Mouse (Mus musculus) hindbrain, embryonic 13.5 days (tissue): ENCODE data around the gene Bsn. TPM values are rescaled to one million over a fixed set of nuclear protein-coding genes. Genes with fewer than 3 reads are reported as not detected.
"Not testable (repeated sequence)": the region's sequence is repeated elsewhere in the genome, so short reads cannot be mapped to it uniquely, and the experiment has no call there.

Experiments used
- ATAC-seq: fragments of 200-750 bp; cut with Nextera tagmentation; 2 replicates; pipeline ENCODE4 v1.8.0; 2017; ENCODE audit warnings: moderate TSS enrichment; ENCODE audit not compliant: low FRiP score
- H3K27ac ChIP-seq: fragments of 300-500 bp; sonication (generic); 2 replicates; pipeline ENCODE4 v1.5.1; 2015; ENCODE audit warnings: inconsistent platforms, mild to moderate bottlenecking, moderate library complexity
- H3K27me3 ChIP-seq: fragments of 300-500 bp; sonication (generic); 2 replicates; pipeline ENCODE4 v1.6.1; 2015; ENCODE audit warnings: mild to moderate bottlenecking, inconsistent platforms
- H3K36me3 ChIP-seq: fragments of 300-500 bp; sonication (generic); 2 replicates; pipeline ENCODE4 v1.6.1; 2015; ENCODE audit warnings: mild to moderate bottlenecking, inconsistent platforms
- H3K4me1 ChIP-seq: fragments of 300-500 bp; sonication (generic); replicated peaks from 2 replicates; pipeline ENCODE4 v1.6.1; 2015; ENCODE audit warnings: inconsistent platforms
- H3K4me2 ChIP-seq: fragments of 300-500 bp; sonication (generic); 2 replicates; pipeline ENCODE4 v1.6.1; 2015; ENCODE audit warnings: inconsistent platforms, mild to moderate bottlenecking, moderate library complexity
- H3K4me3 ChIP-seq: fragments of 300-500 bp; sonication (generic); 2 replicates; pipeline ENCODE4 v1.5.1; 2015; ENCODE audit warnings: mild to moderate bottlenecking, inconsistent platforms
- H3K9ac ChIP-seq: fragments of 300-500 bp; sonication (generic); 2 replicates; pipeline ENCODE4 v1.6.1; 2015; ENCODE audit warnings: mild to moderate bottlenecking, inconsistent platforms
- H3K9me3 ChIP-seq: fragments of 300-500 bp; sonication (generic); 2 replicates; pipeline ENCODE4 v1.6.1; 2016; ENCODE audit warnings: inconsistent platforms
- WGBS: fragments of 180-500 bp; shearing (Covaris S2); methylation state at CpG from one replicate; pipeline ENCODE4 v1.1.7; 2015; 5-methylcytosine and 5-hydroxymethylcytosine counted together
- polyA plus RNA-seq: library from polyadenylated mRNA; unstranded; fragments of >200 nt; fragmentation: Nextera tagmentation; extraction: Ambion mirVana; gene quantifications from 2 replicates; pipeline ENCODE4 v1.2.1, GENCODE M21; 2015

The Bsn gene
- polyA plus RNA-seq, 1 experiment from 2014 or later: 8.3 TPM

- Histone ChIP-seq H3K9me3 (no peaks in the 10 kb centered on the region), H3K27me3 (no peaks in the 10 kb centered on the region), H3K4me3 (no peak overlapping the region), H3K9ac (no peak overlapping the region), H3K36me3 (peaks cover 31% of the 10 kb centered on the region), H3K4me2 (no peak overlapping the region), H3K4me1 (peaks cover 14% of the 10 kb centered on the region), H3K27ac (no peak overlapping the region)
- no peak for ATAC-seq
- 83% methylated on average over 11 of the region's 11 CpGs for WGBS
These were observed 27.9 kb upstream of the Bsn start for GRCm38 (mm10) chr9:108217936-108218543.

DNA sequence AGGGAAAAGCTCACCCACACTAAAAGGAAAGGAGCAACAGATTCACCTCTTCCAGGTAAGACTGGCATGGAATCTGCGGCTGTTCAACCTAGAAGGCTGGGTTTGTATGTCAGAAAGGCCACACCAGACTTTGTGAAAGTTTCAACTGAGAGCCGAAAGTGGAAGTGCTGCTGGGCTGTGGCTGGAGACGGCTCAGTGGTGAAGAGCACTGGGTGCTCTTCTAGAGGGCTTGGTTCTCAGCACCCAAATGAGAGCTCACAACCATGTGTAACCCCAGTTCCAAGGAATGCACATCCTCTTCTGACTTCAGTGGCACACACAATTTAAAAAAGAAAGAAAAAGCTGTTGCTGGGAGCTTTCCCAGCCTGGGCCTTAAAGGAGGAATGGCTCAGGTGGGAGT, 27.2 kb upstream of the Bsn start:
- Histone ChIP-seq H3K27me3 (no peaks in the 10 kb centered on the region), H3K27ac (no peak overlapping the region), H3K4me3 (no peak overlapping the region), H3K9me3 (no peaks in the 10 kb centered on the region), H3K4me2 (no peak overlapping the region), H3K36me3 (peaks cover 31% of the 10 kb centered on the region), H3K9ac (no peak overlapping the region), H3K4me1 (peaks cover 20% of the 10 kb centered on the region)
- ATAC-seq: no peak
- 96% methylated on average over 3 of the region's 3 CpGs for WGBS

DNA sequence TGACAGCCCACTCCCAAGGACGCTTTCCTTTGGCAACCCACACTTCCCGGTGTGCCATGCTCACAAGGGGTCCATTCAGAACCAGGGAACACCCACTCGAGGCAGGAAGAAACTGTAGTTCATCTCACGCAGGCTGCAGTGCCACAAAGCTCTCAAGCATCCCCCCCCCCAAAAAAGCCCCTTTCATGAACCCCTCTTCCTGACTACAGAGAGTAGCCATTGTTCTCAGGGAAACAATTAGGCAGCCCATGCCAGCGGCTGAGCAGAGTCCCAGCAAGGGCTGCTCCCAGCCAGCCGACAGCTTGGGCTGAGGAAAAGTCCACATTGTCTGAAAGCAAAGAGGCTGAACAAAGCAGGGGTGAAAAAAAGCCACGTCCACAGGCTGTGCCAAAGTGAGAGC, 22.9 kb upstream of the Bsn start:
- Histone ChIP-seq H3K4me1 (peaks cover 23% of the 10 kb centered on the region), H3K9ac (peak overlapping the region; percentile 60), H3K4me2 (peak overlapping the region; percentile 25), H3K27me3 (no peaks in the 10 kb centered on the region), H3K36me3 (peaks cover 49% of the 10 kb centered on the region), H3K4me3 (no peak overlapping the region), H3K27ac (peak overlapping the region; percentile 83), H3K9me3 (no peaks in the 10 kb centered on the region)
- ATAC-seq: peak; percentile 46; the same call in 1 of the 2 replicates
- 8% methylated on average over 7 of the region's 7 CpGs for WGBS

- H3K27ac ChIP-seq: peak overlapping the region; percentile 48
- WGBS: 63% methylated on average over 2 of the region's 2 CpGs
- H3K9ac ChIP-seq: no peak overlapping the region
- no peak for ATAC-seq
- peaks cover 49% of the 10 kb centered on the region for H3K36me3 ChIP-seq
- H3K4me2 ChIP-seq: no peak overlapping the region
- no peaks in the 10 kb centered on the region for H3K27me3 ChIP-seq
- peaks cover 23% of the 10 kb centered on the region for H3K4me1 ChIP-seq
- H3K4me3 ChIP-seq: no peak overlapping the region
- no peaks in the 10 kb centered on the region for H3K9me3 ChIP-seq
These were observed 22.2 kb upstream of the Bsn start for GRCm38 (mm10) chr9:108212426-108212825.

DNA sequence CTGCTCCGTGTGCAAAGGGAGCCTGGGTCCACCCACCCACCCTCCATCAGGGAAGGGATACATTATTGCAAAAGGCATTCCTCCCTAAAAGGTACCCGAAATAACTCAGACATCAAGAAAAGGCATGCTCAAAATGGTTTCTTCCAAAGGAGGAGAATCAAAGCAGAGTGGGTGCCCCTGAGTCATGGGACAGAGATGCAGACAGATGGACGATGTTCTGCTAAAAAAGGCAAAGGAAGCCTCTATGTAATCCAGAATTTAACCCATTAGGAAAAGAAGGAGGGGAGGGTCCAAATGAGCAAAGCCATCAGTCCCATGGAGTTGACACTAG, 15.4 kb upstream of the Bsn start:
- Histone ChIP-seq H3K9me3 (no peaks in the 10 kb centered on the region), H3K4me1 (peaks cover 34% of the 10 kb centered on the region), H3K9ac (no peak overlapping the region), H3K27ac (peak overlapping the region; percentile 80), H3K4me2 (no peak overlapping the region), H3K27me3 (no peaks in the 10 kb centered on the region), H3K4me3 (no peak overlapping the region), H3K36me3 (peaks cover 38% of the 10 kb centered on the region)
- WGBS: 67% methylated on average over 3 of the region's 3 CpGs
- no peak for ATAC-seq

DNA sequence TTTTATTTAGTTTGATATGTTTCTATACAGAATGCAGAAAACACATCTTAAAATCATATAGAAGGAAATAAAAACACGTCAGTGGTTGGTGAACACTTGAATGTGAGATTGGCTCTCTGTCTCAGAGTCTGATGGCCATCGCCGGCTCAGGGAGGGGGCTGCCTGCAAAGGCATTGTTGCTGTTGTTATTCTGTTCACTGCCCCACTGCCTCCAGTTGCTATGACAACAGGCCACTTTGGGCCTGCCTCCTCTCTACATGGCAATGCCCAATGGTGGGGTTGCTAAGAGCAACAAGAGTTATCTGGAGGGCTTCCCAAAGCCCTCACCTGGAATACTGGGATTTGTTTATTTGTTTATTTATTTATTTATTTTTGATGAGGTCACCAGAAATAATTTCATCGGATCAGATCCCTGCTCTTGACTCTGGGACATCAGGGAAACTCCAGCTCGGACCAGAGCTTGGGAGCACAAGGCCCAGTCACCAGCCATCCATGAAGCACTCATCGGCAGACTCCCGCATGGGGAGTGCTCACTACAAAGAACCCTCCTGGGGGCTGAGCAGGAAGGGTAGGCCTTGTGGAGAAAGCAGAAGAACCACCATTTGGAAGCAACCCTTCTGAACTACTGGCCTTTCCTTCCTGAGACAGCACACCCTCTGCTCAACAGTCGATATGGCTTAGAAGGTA, 14.8 kb upstream of the Bsn start:
- ATAC-seq: peak; percentile 58
- peaks cover 37% of the 10 kb centered on the region for H3K36me3 ChIP-seq
- peaks cover 37% of the 10 kb centered on the region for H3K4me1 ChIP-seq
- H3K9me3 ChIP-seq: no peaks in the 10 kb centered on the region
- H3K27ac ChIP-seq: peak overlapping the region; percentile 80
- H3K27me3 ChIP-seq: no peaks in the 10 kb centered on the region
- no peak overlapping the region for H3K4me3 ChIP-seq
- no peak overlapping the region; the same call in 1 of the 2 replicates for H3K4me2 ChIP-seq
- 29% methylated on average over 8 of the region's 8 CpGs for WGBS
- no peak overlapping the region for H3K9ac ChIP-seq

GRCm38 (mm10) chr9:108203015-108203414, 12.8 kb upstream of the Bsn start:
- Histone ChIP-seq H3K4me1 (peaks cover 37% of the 10 kb centered on the region), H3K27me3 (no peaks in the 10 kb centered on the region), H3K9me3 (no peaks in the 10 kb centered on the region), H3K36me3 (peaks cover 17% of the 10 kb centered on the region), H3K27ac (no peak overlapping the region), H3K4me2 (no peak overlapping the region), H3K4me3 (no peak overlapping the region), H3K9ac (no peak overlapping the region)
- 49% methylated on average over 13 of the region's 13 CpGs for WGBS
- ATAC-seq: no peak

DNA sequence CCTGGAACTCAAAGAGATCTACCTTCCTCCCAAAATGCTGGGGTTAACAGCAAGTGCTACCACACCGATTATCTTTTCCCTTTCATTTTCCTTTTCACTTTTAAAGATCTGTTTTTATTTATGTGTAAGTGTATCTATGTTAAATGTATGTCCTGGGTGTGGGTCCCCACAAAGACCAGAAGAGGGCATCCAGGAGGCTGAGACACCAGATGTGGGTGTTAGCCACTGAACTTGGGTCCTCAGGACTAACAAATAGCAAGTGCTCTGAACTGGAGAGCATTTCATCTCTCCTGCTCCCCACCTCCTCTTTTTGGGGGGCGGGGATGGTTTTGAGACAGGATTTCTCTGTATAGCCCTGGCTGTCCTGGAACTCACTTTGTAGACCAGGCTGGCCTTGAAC, 12.0 kb upstream of the Bsn start:
- Histone ChIP-seq H3K4me2 (no peak overlapping the region), H3K27me3 (no peaks in the 10 kb centered on the region), H3K27ac (no peak overlapping the region), H3K36me3 (peaks cover 8% of the 10 kb centered on the region), H3K4me3 (no peak overlapping the region), H3K9ac (no peak overlapping the region), H3K4me1 (peaks cover 42% of the 10 kb centered on the region), H3K9me3 (no peaks in the 10 kb centered on the region)
- ATAC-seq: no peak
- WGBS: 97% methylated on average over 2 of the region's 2 CpGs

DNA sequence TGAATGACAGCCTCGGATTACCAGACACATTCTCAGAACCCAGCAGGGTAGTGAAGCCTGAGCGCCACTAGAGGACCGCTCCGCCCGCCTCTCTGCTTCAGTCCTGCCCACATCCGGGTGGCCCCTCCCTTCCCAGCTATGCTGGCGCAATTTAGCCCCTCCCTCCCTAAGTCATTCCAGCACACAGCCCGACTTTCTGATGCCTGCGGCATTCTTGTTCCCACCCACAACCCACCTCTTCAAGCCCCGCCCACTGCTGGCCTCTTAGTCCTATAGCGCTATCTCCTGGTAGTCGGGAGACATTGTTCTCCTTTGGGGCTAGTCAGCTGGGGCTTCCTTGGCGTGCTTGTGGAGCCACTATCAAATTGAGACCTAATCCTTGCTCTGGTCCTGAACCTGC, 11.0 kb upstream of the Bsn start:
- Histone ChIP-seq H3K27me3 (no peaks in the 10 kb centered on the region), H3K4me1 (peaks cover 48% of the 10 kb centered on the region), H3K9me3 (no peaks in the 10 kb centered on the region), H3K9ac (peak overlapping the region; percentile 49; the same call in 1 of the 2 replicates), H3K36me3 (0 out of 2 replicates have a peak, but pooled peaks cover under 1% of the 10 kb centered on the region), H3K4me3 (peak overlapping the region; percentile 20), H3K27ac (peak overlapping the region; percentile 52; the same call in 1 of the 2 replicates), H3K4me2 (peak overlapping the region; percentile 45)
- ATAC-seq: peak; percentile 85
- 0% methylated on average over 13 of the region's 13 CpGs for WGBS

DNA sequence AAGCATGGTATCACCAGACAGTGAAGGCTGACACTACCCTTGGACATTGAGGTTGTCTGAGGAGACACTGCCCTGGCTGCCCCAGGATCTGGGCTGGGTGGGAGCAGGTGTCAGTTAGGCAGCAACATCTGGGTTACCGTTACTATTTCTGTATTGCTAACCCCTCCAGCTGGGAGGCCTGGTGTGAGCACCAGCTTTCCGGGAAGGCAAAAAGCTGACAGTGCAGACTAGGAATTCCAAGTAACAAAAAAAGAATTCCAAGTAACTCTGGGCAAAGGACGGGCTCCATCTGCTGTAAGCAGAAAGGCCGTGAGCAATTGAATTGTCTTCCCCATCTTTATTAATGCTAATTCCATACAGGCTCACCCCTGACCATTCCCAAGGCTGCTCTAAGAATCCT, 8.4 kb upstream of the Bsn start:
- WGBS: 44% methylated on average over 4 of the region's 4 CpGs
- H3K4me1 ChIP-seq: peaks cover 28% of the 10 kb centered on the region
- no peak overlapping the region for H3K9ac ChIP-seq
- no peak overlapping the region for H3K4me3 ChIP-seq
- no peaks in the 10 kb centered on the region for H3K9me3 ChIP-seq
- H3K27ac ChIP-seq: no peak overlapping the region
- no peaks in the 10 kb centered on the region for H3K27me3 ChIP-seq
- no peaks in the 10 kb centered on the region for H3K36me3 ChIP-seq
- ATAC-seq: no peak
- no peak overlapping the region for H3K4me2 ChIP-seq

- H3K9me3 ChIP-seq: no peaks in the 10 kb centered on the region
These were observed 6.9 kb upstream of the Bsn start for GRCm38 (mm10) chr9:108196920-108197677.

DNA sequence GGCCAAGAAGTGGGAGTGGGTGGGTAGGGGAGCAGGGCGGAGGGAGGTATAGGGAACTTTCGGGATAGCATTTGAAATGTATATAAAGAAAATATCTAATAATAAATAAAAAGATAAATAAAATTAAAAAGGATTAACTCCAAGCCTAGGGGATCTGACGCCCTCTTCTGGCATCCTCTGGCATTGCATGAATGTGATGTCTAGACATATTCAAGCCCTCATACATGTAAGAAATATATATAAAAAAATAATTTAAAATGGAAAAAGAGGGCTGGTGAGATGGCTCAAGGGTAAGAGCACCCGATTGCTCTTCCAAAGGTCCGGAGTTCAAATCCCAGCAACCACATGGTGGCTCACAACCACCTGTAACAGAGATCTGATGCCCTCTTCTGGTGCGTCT, 6.0 kb upstream of the Bsn start:
- H3K4me3 ChIP-seq, H3K36me3 ChIP-seq, H3K27ac ChIP-seq, H3K4me2 ChIP-seq, ATAC-seq, H3K9ac ChIP-seq, H3K9me3 ChIP-seq: not testable (repeated sequence)
- Histone ChIP-seq H3K27me3 (0 out of 2 replicates have a peak, but pooled peaks cover 10% of the 10 kb centered on the region), H3K4me1 (peaks cover 21% of the 10 kb centered on the region)
- 63% methylated on average over 6 of the region's 6 CpGs for WGBS

More at GRCm38 (mm10) chr9:108196920-108197677, 6.9 kb upstream of the Bsn start:
- 0 out of 2 replicates have a peak, but pooled peaks cover 4% of the 10 kb centered on the region for H3K27me3 ChIP-seq
- H3K4me2 ChIP-seq: peak overlapping the region; percentile 29
- 0 out of 2 replicates have a peak overlapping the region, but pooled peaks have one; percentile 4 for H3K4me3 ChIP-seq
- WGBS: 31% methylated on average over 24 of the region's 24 CpGs
- no peak overlapping the region for H3K9ac ChIP-seq
- peak overlapping the region; percentile 0; the same call in 1 of the 2 replicates for H3K27ac ChIP-seq
- peaks cover 23% of the 10 kb centered on the region for H3K4me1 ChIP-seq
- ATAC-seq: no peak
- H3K36me3 ChIP-seq: no peaks in the 10 kb centered on the region
